Mouse (Mus musculus) liver, postnatal 0 days (tissue): ENCODE data around the gene 9130230L23Rik.

Experiments used
- CTCF ChIP-seq: sonication (generic); IDR thresholded peaks from 2 replicates; pipeline ENCODE4 v1.5.1; 2016; ENCODE audit warnings: antibody characterized with exemption, low read depth
- EP300 ChIP-seq: IDR thresholded peaks from 2 replicates; pipeline ENCODE4 v1.6.1; 2016; ENCODE audit warnings: antibody characterized with exemption, low read depth, mild to moderate bottlenecking

- TF ChIP-seq CTCF = no peak
- no peak for TF ChIP-seq EP300
Measured at GRCm38 (mm10) chr5:66032826-66033225, 28.7 kb upstream of the 9130230L23Rik start.
